Mouse (Mus musculus): ENCODE results near the gene Tenm4. TPM values are rescaled to one million over a fixed set of nuclear protein-coding genes. Genes with fewer than 3 reads are reported as not detected.

The Tenm4 gene
- polyA plus RNA-seq, 1 experiment, result 9.8 TPM

GRCm38 (mm10) chr7:96383686-96384528 lies 212.9 kb downstream of the Tenm4 start:
- H3K4me3 ChIP-seq (ENCODE audit: insufficient read depth, low read depth, low read length), result no peak overlapping the region
- no peak overlapping the region for H3K27ac ChIP-seq (replicated peaks; ENCODE audit: low read depth, low read length)
- no peaks in the 10 kb centered on the region for H3K4me1 ChIP-seq (ENCODE audit: control insufficient read depth, insufficient read depth, insufficient read length, low read length)

GRCm38 (mm10) chr7:96384726-96385500 lies 213.9 kb downstream of the Tenm4 start:
- H3K4me3 ChIP-seq (ENCODE audit: insufficient read depth, low read depth, low read length), result no peak overlapping the region
- H3K4me1 ChIP-seq (ENCODE audit: control insufficient read depth, insufficient read depth, insufficient read length, low read length), result no peaks in the 10 kb centered on the region
- no peak overlapping the region for H3K27ac ChIP-seq (replicated peaks; ENCODE audit: low read depth, low read length)

GRCm38 (mm10) chr7:96385850-96386249 lies 214.8 kb downstream of the Tenm4 start:
- H3K4me1 ChIP-seq (ENCODE audit: control insufficient read depth, insufficient read depth, insufficient read length, low read length), result no peaks in the 10 kb centered on the region
- H3K27ac ChIP-seq (replicated peaks; ENCODE audit: low read depth, low read length), result no peak overlapping the region
- no peak overlapping the region for H3K4me3 ChIP-seq (ENCODE audit: insufficient read depth, low read depth, low read length)

- Histone ChIP-seq H3K4me1 (ENCODE audit: control insufficient read depth, insufficient read depth, insufficient read length, low read length) (no peaks in the 10 kb centered on the region), H3K4me3 (ENCODE audit: insufficient read depth, low read depth, low read length) (no peak overlapping the region), H3K27ac (replicated peaks; ENCODE audit: low read depth, low read length) (no peak overlapping the region)
These were observed 219.1 kb downstream of the Tenm4 start for GRCm38 (mm10) chr7:96390034-96390670.

GRCm38 (mm10) chr7:96390894-96391293 lies 219.8 kb downstream of the Tenm4 start:
- no peak overlapping the region for H3K27ac ChIP-seq (replicated peaks; ENCODE audit: low read depth, low read length)
- H3K4me1 ChIP-seq (ENCODE audit: control insufficient read depth, insufficient read depth, insufficient read length, low read length), result no peaks in the 10 kb centered on the region
- H3K4me3 ChIP-seq (ENCODE audit: insufficient read depth, low read depth, low read length), result no peak overlapping the region

GRCm38 (mm10) chr7:96391797-96392472 lies 220.9 kb downstream of the Tenm4 start:
- Histone ChIP-seq H3K4me1 (ENCODE audit: control insufficient read depth, insufficient read depth, insufficient read length, low read length) (no peaks in the 10 kb centered on the region), H3K4me3 (ENCODE audit: insufficient read depth, low read depth, low read length) (no peak overlapping the region), H3K27ac (replicated peaks; ENCODE audit: low read depth, low read length) (no peak overlapping the region)

- Histone ChIP-seq H3K4me1 (ENCODE audit: control insufficient read depth, insufficient read depth, insufficient read length, low read length) (no peaks in the 10 kb centered on the region), H3K4me3 (ENCODE audit: insufficient read depth, low read depth, low read length) (no peak overlapping the region), H3K27ac (replicated peaks; ENCODE audit: low read depth, low read length) (no peak overlapping the region)
These were observed 221.6 kb downstream of the Tenm4 start for GRCm38 (mm10) chr7:96392600-96392999.

- H3K27ac ChIP-seq (replicated peaks; ENCODE audit: low read depth, low read length), result no peak overlapping the region
- H3K4me1 ChIP-seq (ENCODE audit: control insufficient read depth, insufficient read depth, insufficient read length, low read length), result no peaks in the 10 kb centered on the region
- no peak overlapping the region for H3K4me3 ChIP-seq (ENCODE audit: insufficient read depth, low read depth, low read length)
These were observed 226.9 kb downstream of the Tenm4 start for GRCm38 (mm10) chr7:96397940-96398339.

- Histone ChIP-seq H3K27ac (replicated peaks; ENCODE audit: low read depth, low read length) (no peak overlapping the region), H3K4me1 (ENCODE audit: control insufficient read depth, insufficient read depth, insufficient read length, low read length) (no peaks in the 10 kb centered on the region), H3K4me3 (ENCODE audit: insufficient read depth, low read depth, low read length) (no peak overlapping the region)
These were observed 229.4 kb downstream of the Tenm4 start for GRCm38 (mm10) chr7:96400411-96400810.

GRCm38 (mm10) chr7:96406630-96407214 lies 235.7 kb downstream of the Tenm4 start:
- no peak overlapping the region for H3K27ac ChIP-seq (replicated peaks; ENCODE audit: low read depth, low read length)
- H3K4me1 ChIP-seq (ENCODE audit: control insufficient read depth, insufficient read depth, insufficient read length, low read length), result no peaks in the 10 kb centered on the region
- H3K4me3 ChIP-seq (ENCODE audit: insufficient read depth, low read depth, low read length), result no peak overlapping the region

- no peak overlapping the region for H3K27ac ChIP-seq (replicated peaks; ENCODE audit: low read depth, low read length)
- H3K4me1 ChIP-seq (ENCODE audit: control insufficient read depth, insufficient read depth, insufficient read length, low read length), result no peaks in the 10 kb centered on the region
- H3K4me3 ChIP-seq (ENCODE audit: insufficient read depth, low read depth, low read length), result no peak overlapping the region
These were observed 237.3 kb downstream of the Tenm4 start for GRCm38 (mm10) chr7:96408161-96408889.

- Histone ChIP-seq H3K4me1 (ENCODE audit: control insufficient read depth, insufficient read depth, insufficient read length, low read length) (peaks cover 5% of the 10 kb centered on the region; the same call in 1 of the 2 replicates), H3K4me3 (ENCODE audit: insufficient read depth, low read depth, low read length) (no peak overlapping the region), H3K27ac (replicated peaks; ENCODE audit: low read depth, low read length) (no peak overlapping the region)
These were observed 238.4 kb downstream of the Tenm4 start for GRCm38 (mm10) chr7:96409323-96409880.

GRCm38 (mm10) chr7:96413822-96414221 lies 242.8 kb downstream of the Tenm4 start:
- H3K4me3 ChIP-seq (ENCODE audit: insufficient read depth, low read depth, low read length), result no peak overlapping the region
- no peak overlapping the region for H3K27ac ChIP-seq (replicated peaks; ENCODE audit: low read depth, low read length)
- H3K4me1 ChIP-seq (ENCODE audit: control insufficient read depth, insufficient read depth, insufficient read length, low read length), result peaks cover 14% of the 10 kb centered on the region

Measured in brown adipose tissue, adult 24 weeks (tissue).